Mouse (Mus musculus) thymus, adult 2 months (tissue): ENCODE data around the gene Cntnap3. TPM values are rescaled to one million over a fixed set of nuclear protein-coding genes. Genes with fewer than 3 reads are reported as not detected.
"Not testable (repeated sequence)": the region's sequence is repeated elsewhere in the genome, so short reads cannot be mapped to it uniquely, and the experiment has no call there.

Experiments used
- DNase-seq: peaks from one replicate; pipeline ENCODE4 v3.0.0; 2021
- H3K27ac ChIP-seq: fragments of 200-500 bp; 2 replicates; pipeline ENCODE4 v1.5.1; 2012; ENCODE audit warnings: low read length, control low read depth; ENCODE audit not compliant: control insufficient read depth, insufficient read depth
- H3K27me3 ChIP-seq: fragments of 200-500 bp; 2 replicates; pipeline ENCODE4 v1.6.1; 2012; ENCODE audit warnings: mild to moderate bottlenecking, low read length, moderate library complexity, mixed read lengths; ENCODE audit not compliant: control insufficient read depth, insufficient read depth
- H3K36me3 ChIP-seq: fragments of 200-500 bp; 2 replicates; pipeline ENCODE4 v1.6.1; 2012; ENCODE audit warnings: mild to moderate bottlenecking, low read length, moderate library complexity; ENCODE audit not compliant: control insufficient read depth, insufficient read depth
- H3K4me1 ChIP-seq: fragments of 200-500 bp; replicated peaks from 2 replicates; pipeline ENCODE4 v1.6.1; 2012; ENCODE audit warnings: low read length; ENCODE audit not compliant: control insufficient read depth, insufficient read depth
- H3K4me3 ChIP-seq: fragments of 200-500 bp; 2 replicates; pipeline ENCODE4 v1.5.1; 2012; ENCODE audit warnings: mild to moderate bottlenecking, low read length, control low read depth, moderate library complexity; ENCODE audit not compliant: control insufficient read depth, insufficient read depth
- CTCF ChIP-seq: fragments of 200-500 bp; IDR thresholded peaks from 2 replicates; pipeline ENCODE4 v1.5.1; 2012; ENCODE audit warnings: mild to moderate bottlenecking, control low read depth, low read length, moderate library complexity, borderline replicate concordance; ENCODE audit not compliant: control insufficient read depth, poor library complexity, insufficient read depth; ENCODE audit errors: extremely low read depth
- POLR2A ChIP-seq: fragments of 200-500 bp; IDR thresholded peaks from 2 replicates; pipeline ENCODE4 v1.6.1; 2012; ENCODE audit warnings: mild to moderate bottlenecking, low read length, control low read depth, moderate library complexity; ENCODE audit not compliant: control insufficient read depth, poor library complexity, insufficient read depth; ENCODE audit errors: extremely low read depth
- WGBS: fragments of 180-500 bp; shearing (Covaris S2); methylation state at CpG from one replicate; pipeline ENCODE4 v1.1.7; 2018; 5-methylcytosine and 5-hydroxymethylcytosine counted together
- polyA plus RNA-seq: library from polyadenylated mRNA; depleted of rRNA; stranded (reverse); fragments of >200 nt; gene quantifications from 2 replicates; pipeline ENCODE4 v1.2.3, GENCODE M21; 2012; rRNA removed

Cntnap3 gene
- polyA plus RNA-seq = 0.01 and 0.03 TPM in 2 replicates

- DNase-seq = no peak
- Histone ChIP-seq H3K27ac (no peak within 1 kb of the TSS), H3K4me3 (no peak within 1 kb of the TSS), H3K36me3 (no peaks in the 10 kb centered on the region), H3K27me3 (no peaks in the 10 kb centered on the region), H3K4me1 (no peaks in the 10 kb centered on the region)
- TF ChIP-seq POLR2A = no peak
- no peak for TF ChIP-seq CTCF
- 22% methylated on average over 16 of the region's 16 CpGs for WGBS
Measured at GRCm38 (mm10) chr13:64903585-64904208, at the start of gene Cntnap3. Gene Cntnap3, minus strand, starts transcription at chr13:64903955.

- H3K4me3 ChIP-seq = no peak within 1 kb of the TSS
- H3K4me1 ChIP-seq = no peaks in the 10 kb centered on the region
- H3K27ac ChIP-seq = no peak within 1 kb of the TSS
- TF ChIP-seq CTCF (no peak), POLR2A (no peak)
- H3K27me3 ChIP-seq = no peaks in the 10 kb centered on the region
- WGBS = 76% methylated on average over 1 of the region's 1 CpGs
- H3K36me3 ChIP-seq = no peaks in the 10 kb centered on the region
- DNase-seq = no peak
Measured at GRCm38 (mm10) chr13:64917191-64917590, 13.4 kb upstream of the Cntnap3 start, which contains the start of gene Spata31. Gene Spata31, plus strand, starts transcription at chr13:64917406.

- no peak for DNase-seq
- H3K27ac ChIP-seq = no peak overlapping the region
- no peaks in the 10 kb centered on the region for H3K36me3 ChIP-seq
- H3K4me3 ChIP-seq = no peak overlapping the region
- H3K27me3 ChIP-seq = no peaks in the 10 kb centered on the region
- 43% methylated on average over 1 of the region's 1 CpGs for WGBS
- no peak for TF ChIP-seq CTCF
- no peaks in the 10 kb centered on the region for H3K4me1 ChIP-seq
Measured at GRCm38 (mm10) chr13:64903132-64903531, 623 bp downstream of the Cntnap3 start.

GRCm38 (mm10) chr13:64865397-64865796 is 38.4 kb downstream of the Cntnap3 start:
- Histone ChIP-seq H3K27me3 (no peaks in the 10 kb centered on the region), H3K4me3 (no peak overlapping the region), H3K4me1 (no peaks in the 10 kb centered on the region), H3K36me3 (no peaks in the 10 kb centered on the region), H3K27ac (no peak overlapping the region)
- DNase-seq = no peak
- no peak for TF ChIP-seq CTCF
- no peak for TF ChIP-seq POLR2A
- WGBS = 94% methylated on average over 3 of the region's 3 CpGs

- H3K27ac ChIP-seq, H3K4me3 ChIP-seq, H3K4me1 ChIP-seq, DNase-seq, H3K27me3 ChIP-seq, H3K36me3 ChIP-seq: not testable (repeated sequence)
- WGBS = 62% methylated on average over 5 of the region's 5 CpGs
Measured at GRCm38 (mm10) chr13:64824856-64825255, 78.9 kb downstream of the Cntnap3 start.

- H3K27ac ChIP-seq = no peak overlapping the region
- H3K27me3 ChIP-seq = no peaks in the 10 kb centered on the region
- 95% methylated on average over 3 of the region's 3 CpGs for WGBS
- no peak overlapping the region for H3K4me3 ChIP-seq
- no peaks in the 10 kb centered on the region for H3K36me3 ChIP-seq
- TF ChIP-seq POLR2A = no peak
- TF ChIP-seq CTCF = no peak
- H3K4me1 ChIP-seq = no peaks in the 10 kb centered on the region
- DNase-seq = no peak
Measured at GRCm38 (mm10) chr13:64745383-64745782, 158.4 kb downstream of the Cntnap3 start.

GRCm38 (mm10) chr13:64732244-64732643 is 171.5 kb downstream of the Cntnap3 start:
- Histone ChIP-seq H3K36me3 (no peaks in the 10 kb centered on the region), H3K4me1 (no peaks in the 10 kb centered on the region), H3K27ac (no peak overlapping the region), H3K27me3 (no peaks in the 10 kb centered on the region), H3K4me3 (no peak overlapping the region)
- no peak for TF ChIP-seq POLR2A
- no peak for TF ChIP-seq CTCF
- DNase-seq = no peak
- 80% methylated on average over 3 of the region's 3 CpGs for WGBS

- 83% methylated on average over 2 of the region's 2 CpGs for WGBS
- no peak overlapping the region for H3K27ac ChIP-seq
- no peak for TF ChIP-seq CTCF
- TF ChIP-seq POLR2A = no peak
- DNase-seq = no peak
- no peaks in the 10 kb centered on the region for H3K4me1 ChIP-seq
- no peak overlapping the region for H3K4me3 ChIP-seq
- no peaks in the 10 kb centered on the region for H3K27me3 ChIP-seq
- no peaks in the 10 kb centered on the region for H3K36me3 ChIP-seq
Measured at GRCm38 (mm10) chr13:64716791-64717190, 187.0 kb downstream of the Cntnap3 start.
